Mouse (Mus musculus): ENCODE measurements around the gene Ube2q1.

DNA sequence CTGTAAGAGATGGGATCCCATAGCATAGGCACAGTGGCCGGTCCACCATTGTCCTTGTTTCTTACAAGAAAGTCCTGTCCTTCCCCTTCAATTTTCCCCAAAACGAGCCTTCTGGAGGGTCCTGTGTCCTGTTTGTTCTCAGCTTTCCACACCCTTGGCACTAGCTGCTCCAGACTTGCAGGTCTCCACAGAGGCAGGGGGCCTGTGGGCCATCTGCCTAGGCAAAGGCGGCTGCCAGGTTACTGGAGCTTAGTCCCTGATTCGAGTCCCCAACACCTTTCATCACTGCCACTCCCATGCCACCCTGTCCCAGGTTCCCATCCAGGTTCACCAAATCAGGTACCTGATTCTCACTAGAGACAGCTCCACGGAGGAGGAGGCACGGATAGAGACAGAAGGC is 18.1 kb upstream of the Ube2q1 start:
- no peak for TF ChIP-seq CTCF (IDR thresholded peaks at IDR 0.05; ENCODE audit: extremely low read depth, insufficient read length, insufficient replicate concordance, low read depth, low read length)
- no peak for TF ChIP-seq POLR2A (IDR thresholded peaks at IDR 0.05; ENCODE audit: low read depth, low read length)
